Mouse (Mus musculus): Measurements from ENCODE around the gene Alyref. TPM values are rescaled to one million over a fixed set of nuclear protein-coding genes. Genes with fewer than 3 reads are reported as not detected.
"Not testable (repeated sequence)": the region's sequence is repeated elsewhere in the genome, so short reads cannot be mapped to it uniquely, and the experiment has no call there.

The Alyref gene
- polyA plus RNA-seq, 1 experiment from 2014 or later: 444 TPM

GRCm38 (mm10) chr11:120608241-120609034 lies 10.3 kb upstream of the Alyref start, which contains the start of gene Npb:
TSS of gene Npb (plus strand) at chr11:120608477.
- H3K27me3 ChIP-seq (ENCODE audit: insufficient read depth, poor library complexity, severe bottlenecking): peaks cover 25% of the 10 kb centered on the region
- H3K9me3 ChIP-seq: no peaks in the 10 kb centered on the region
- peak within 1 kb of the TSS; percentile 59 for H3K4me3 ChIP-seq
- H3K4me1 ChIP-seq: peaks cover 25% of the 10 kb centered on the region
- H3K36me3 ChIP-seq: peaks cover 81% of the 10 kb centered on the region
- DNase-seq (ENCODE audit: low spot score): no peak
- 7% methylated on average over 45 of the region's 45 CpGs for WGBS
- H3K27ac ChIP-seq: peak within 1 kb of the TSS; percentile 82

GRCm38 (mm10) chr11:120606764-120607163 lies 8.6 kb upstream of the Alyref start:
- Histone ChIP-seq H3K36me3 (peaks cover 81% of the 10 kb centered on the region), H3K27ac (peak overlapping the region; percentile 36; the same call in 1 of the 2 replicates), H3K4me1 (peaks cover 25% of the 10 kb centered on the region), H3K4me3 (no peak overlapping the region), H3K9me3 (no peaks in the 10 kb centered on the region), H3K27me3 (ENCODE audit: insufficient read depth, poor library complexity, severe bottlenecking) (peaks cover 25% of the 10 kb centered on the region)
- WGBS: 72% methylated on average over 4 of the region's 4 CpGs
- DNase-seq (ENCODE audit: low spot score): no peak

GRCm38 (mm10) chr11:120605667-120606066 lies 7.5 kb upstream of the Alyref start:
- peaks cover 25% of the 10 kb centered on the region for H3K4me1 ChIP-seq
- peaks cover 78% of the 10 kb centered on the region for H3K36me3 ChIP-seq
- no peak overlapping the region; the same call in 1 of the 2 replicates for H3K4me3 ChIP-seq
- DNase-seq (ENCODE audit: low spot score): no peak
- no peak overlapping the region for H3K27ac ChIP-seq
- WGBS: 89% methylated on average over 7 of the region's 7 CpGs
- H3K9me3 ChIP-seq: no peaks in the 10 kb centered on the region
- H3K27me3 ChIP-seq (ENCODE audit: insufficient read depth, poor library complexity, severe bottlenecking): peaks cover 25% of the 10 kb centered on the region

- H3K27ac ChIP-seq: peak overlapping the region; percentile 37; the same call in 1 of the 2 replicates
- H3K4me3 ChIP-seq: no peak overlapping the region
- H3K9me3 ChIP-seq: no peaks in the 10 kb centered on the region
- peaks cover 23% of the 10 kb centered on the region for H3K4me1 ChIP-seq
- WGBS: 77% methylated on average over 2 of the region's 2 CpGs
- H3K36me3 ChIP-seq: peaks cover 71% of the 10 kb centered on the region
- peaks cover 13% of the 10 kb centered on the region for H3K27me3 ChIP-seq (ENCODE audit: insufficient read depth, poor library complexity, severe bottlenecking)
- DNase-seq (ENCODE audit: low spot score): no peak
These were observed 5.4 kb upstream of the Alyref start for GRCm38 (mm10) chr11:120603545-120603944.

GRCm38 (mm10) chr11:120600716-120601115 lies 2.6 kb upstream of the Alyref start:
- Histone ChIP-seq H3K27me3 (ENCODE audit: insufficient read depth, poor library complexity, severe bottlenecking) (no peaks in the 10 kb centered on the region), H3K4me1 (peaks cover 27% of the 10 kb centered on the region), H3K9me3 (no peaks in the 10 kb centered on the region), H3K36me3 (peaks cover 70% of the 10 kb centered on the region), H3K4me3 (no peak overlapping the region), H3K27ac (no peak overlapping the region)
- DNase-seq (ENCODE audit: low spot score): no peak
- WGBS: 94% methylated on average over 3 of the region's 3 CpGs

- Histone ChIP-seq H3K4me3 (peak overlapping the region; percentile 99), H3K9me3 (no peaks in the 10 kb centered on the region), H3K36me3 (peaks cover 69% of the 10 kb centered on the region), H3K27ac (peak overlapping the region; percentile 98), H3K27me3 (ENCODE audit: insufficient read depth, poor library complexity, severe bottlenecking) (no peaks in the 10 kb centered on the region), H3K4me1 (peaks cover 27% of the 10 kb centered on the region)
- WGBS: 50% methylated on average over 17 of the region's 17 CpGs
- DNase-seq (ENCODE audit: low spot score): no peak
These were observed 905 bp upstream of the Alyref start for GRCm38 (mm10) chr11:120598990-120599549.

- Histone ChIP-seq H3K36me3 (peaks cover 69% of the 10 kb centered on the region), H3K4me1 (peaks cover 27% of the 10 kb centered on the region), H3K4me3 (peak overlapping the region; percentile 99), H3K27ac (peak overlapping the region; percentile 98), H3K27me3 (ENCODE audit: insufficient read depth, poor library complexity, severe bottlenecking) (no peaks in the 10 kb centered on the region), H3K9me3 (no peaks in the 10 kb centered on the region)
- WGBS: 6% methylated on average over 98 of the region's 99 CpGs
- peak; percentile 80 for DNase-seq (ENCODE audit: low spot score)
These were observed 627 bp downstream of the Alyref start for GRCm38 (mm10) chr11:120597240-120598235.

GRCm38 (mm10) chr11:120588531-120588930 lies 9.6 kb downstream of the Alyref start:
- Histone ChIP-seq H3K4me1 (no peaks in the 10 kb centered on the region), H3K27ac (no peak overlapping the region), H3K27me3 (ENCODE audit: insufficient read depth, poor library complexity, severe bottlenecking) (no peaks in the 10 kb centered on the region), H3K4me3 (no peak overlapping the region), H3K9me3 (no peaks in the 10 kb centered on the region), H3K36me3 (peaks cover 96% of the 10 kb centered on the region)
- 76% methylated on average over 6 of the region's 6 CpGs for WGBS
- no peak for DNase-seq (ENCODE audit: low spot score)

- H3K4me3 ChIP-seq: no peak overlapping the region
- WGBS: 95% methylated on average over 1 of the region's 1 CpGs
- H3K9me3 ChIP-seq: no peaks in the 10 kb centered on the region
- H3K36me3 ChIP-seq: peaks cover 71% of the 10 kb centered on the region
- H3K4me1 ChIP-seq: peaks cover 25% of the 10 kb centered on the region
- DNase-seq (ENCODE audit: low spot score): no peak
- no peak overlapping the region for H3K27ac ChIP-seq
- no peaks in the 10 kb centered on the region for H3K27me3 ChIP-seq (ENCODE audit: insufficient read depth, poor library complexity, severe bottlenecking)
These were observed 14.2 kb downstream of the Alyref start for GRCm38 (mm10) chr11:120583937-120584336.

- not testable (repeated sequence) for DNase-seq (ENCODE audit: low spot score); H3K27me3 ChIP-seq (ENCODE audit: insufficient read depth, poor library complexity, severe bottlenecking); H3K4me3 ChIP-seq; H3K9me3 ChIP-seq; H3K27ac ChIP-seq
- Histone ChIP-seq H3K36me3 (peaks cover 73% of the 10 kb centered on the region), H3K4me1 (peaks cover 31% of the 10 kb centered on the region)
- 88% methylated on average over 2 of the region's 2 CpGs for WGBS
These were observed 15.2 kb downstream of the Alyref start for GRCm38 (mm10) chr11:120582982-120583293.

GRCm38 (mm10) chr11:120582268-120582981 lies 15.7 kb downstream of the Alyref start:
- peaks cover 31% of the 10 kb centered on the region for H3K4me1 ChIP-seq
- H3K4me3 ChIP-seq: peak overlapping the region; percentile 91
- DNase-seq (ENCODE audit: low spot score): peak; percentile 73
- H3K27ac ChIP-seq: peak overlapping the region; percentile 99
- H3K36me3 ChIP-seq: peaks cover 73% of the 10 kb centered on the region
- H3K27me3 ChIP-seq (ENCODE audit: insufficient read depth, poor library complexity, severe bottlenecking): no peaks in the 10 kb centered on the region
- no peaks in the 10 kb centered on the region for H3K9me3 ChIP-seq
- WGBS: 77% methylated on average over 8 of the region's 8 CpGs
